In the genomic region with DNA sequence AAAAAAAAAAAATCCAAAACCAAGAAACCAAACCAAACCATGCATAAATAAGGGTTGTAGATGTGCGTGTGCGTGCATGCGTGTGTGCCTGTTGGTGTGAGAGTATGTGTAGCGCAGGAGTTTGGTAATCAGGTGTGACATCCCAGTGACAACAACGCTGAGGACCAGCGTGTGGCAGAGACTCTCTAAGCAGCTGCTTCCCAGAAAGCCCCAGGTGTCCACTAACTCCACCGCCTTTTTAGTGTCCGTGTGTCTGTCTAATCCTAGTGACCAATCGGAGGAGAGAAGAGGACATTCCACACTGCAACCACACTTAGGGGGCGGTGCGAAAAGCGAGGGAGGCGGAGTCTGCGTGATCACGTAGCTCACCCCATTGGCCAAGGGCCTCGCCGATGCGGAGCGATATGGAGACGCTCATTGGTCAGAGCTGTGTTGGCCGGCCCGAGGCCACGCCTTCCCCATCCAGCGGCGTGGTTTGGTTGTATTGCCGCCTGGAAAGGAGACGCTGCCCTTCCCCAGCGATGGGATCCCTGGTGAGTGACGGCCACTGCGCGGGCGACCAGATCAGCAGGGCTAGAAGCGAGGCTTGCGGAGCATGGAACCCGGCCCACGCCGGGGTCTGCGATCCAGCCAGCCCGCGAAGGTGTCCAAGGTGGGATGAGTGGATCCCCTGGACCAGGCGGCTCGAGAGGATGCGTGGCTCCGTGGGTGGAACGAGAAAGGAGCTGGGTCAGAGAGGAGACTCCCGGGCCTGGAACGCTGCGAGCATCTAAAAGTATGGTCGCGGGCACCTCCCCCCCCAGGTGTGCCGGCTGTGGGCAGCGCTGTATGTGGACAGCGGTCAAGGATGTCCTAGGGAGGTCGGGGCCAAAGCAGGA, we compare ENCODE assay signal across 7 mouse cellular contexts. TPM values are rescaled to one million over a fixed set of nuclear protein-coding genes. Genes with fewer than 3 reads are reported as not detected.
DNase-seq lines count a peak whose midpoint lies in the region; ATAC-seq lines count a peak whose summit lies in the region.

A gene (plus strand): TSS at position 461 of the 878 bp plus-strand sequence.

- H3K4me2 ChIP-seq in intestine, embryonic 16.5 days (ENCODE audit: low read depth, low read length), result peak within 1 kb of the TSS; percentile 86
- H3K4me2 ChIP-seq in midbrain, embryonic 11.5 days, result peak within 1 kb of the TSS; percentile 79

- peaks cover 17% of the 10 kb centered on the region for H3K4me1 ChIP-seq in intestine, embryonic 16.5 days (ENCODE audit: control insufficient read depth, insufficient read depth, low read length)
- peaks cover 9% of the 10 kb centered on the region for H3K4me1 ChIP-seq in midbrain, embryonic 11.5 days (ENCODE audit: control insufficient read depth, insufficient read depth, low read length)

- peak; percentile 100 for DNase-seq in adrenal gland, adult 8-10 months
- peak; percentile 99 for DNase-seq in embryo, embryonic 9.5 days (ENCODE audit: extremely low spot score)
- peak; percentile 93 to 98 for DNase-seq in gastrocnemius, postnatal 4 days (ENCODE audit: low spot score in 2 of 2)
- peak; percentile 98 to 99 for DNase-seq in left cerebral cortex, postnatal 36 days (ENCODE audit: low spot score in 2 of 2)
- peak; percentile 100 for DNase-seq in midbrain, embryonic 11.5 days (ENCODE audit: low spot score, missing footprints)
- peak; percentile 98 for DNase-seq in skeletal muscle tissue, adult 2 months (ENCODE audit: low read depth, low spot score)

- ATAC-seq in intestine, embryonic 16.5 days, result peak; percentile 98
- peak; percentile 99 for ATAC-seq in midbrain, embryonic 11.5 days (ENCODE audit: low FRiP score)

- intact Hi-C loops in left cerebral cortex, postnatal 36 days (cut with DNase I), result no loop called here

- H3K9ac ChIP-seq in intestine, embryonic 16.5 days (ENCODE audit: low read depth, low read length), result peak within 1 kb of the TSS; percentile 83
- H3K9ac ChIP-seq in midbrain, embryonic 11.5 days (ENCODE audit: low read length), result peak within 1 kb of the TSS; percentile 90

- peaks cover 6% of the 10 kb centered on the region; the same call in 1 of the 2 replicates for H3K36me3 ChIP-seq in intestine, embryonic 16.5 days (ENCODE audit: control insufficient read depth, insufficient read depth, low read length)
- peaks cover 10% of the 10 kb centered on the region; the same call in 1 of the 2 replicates for H3K36me3 ChIP-seq in midbrain, embryonic 11.5 days (ENCODE audit: control insufficient read depth, insufficient read depth, low read length)

- H3K27ac ChIP-seq in intestine, embryonic 16.5 days (ENCODE audit: low read length), result peak within 1 kb of the TSS; percentile 78
- H3K27ac ChIP-seq in midbrain, embryonic 11.5 days (ENCODE audit: low read depth, low read length), result peak within 1 kb of the TSS; percentile 57; the same call in 1 of the 2 replicates

- WGBS in intestine, embryonic 16.5 days, result under 1% methylated on average over 54 of the region's 54 CpGs
- WGBS in midbrain, embryonic 11.5 days, result under 1% methylated on average over 54 of the region's 54 CpGs

- no peaks in the 10 kb centered on the region for H3K9me3 ChIP-seq in intestine, embryonic 16.5 days (ENCODE audit: control insufficient read depth, low read length)
- H3K9me3 ChIP-seq in midbrain, embryonic 11.5 days (ENCODE audit: control insufficient read depth, low read length), result no peaks in the 10 kb centered on the region

- peak within 1 kb of the TSS; percentile 94 for H3K4me3 ChIP-seq in intestine, embryonic 16.5 days (ENCODE audit: low read length)
- peak within 1 kb of the TSS; percentile 94 for H3K4me3 ChIP-seq in midbrain, embryonic 11.5 days (ENCODE audit: low read depth, low read length)

- H3K27me3 ChIP-seq in intestine, embryonic 16.5 days (replicated peaks; ENCODE audit: control insufficient read depth, insufficient read depth, low read length), result no peaks in the 10 kb centered on the region
- H3K27me3 ChIP-seq in midbrain, embryonic 11.5 days (ENCODE audit: control insufficient read depth, insufficient read depth, low read length), result no peaks in the 10 kb centered on the region

RNA-seq across cellular contexts. Expression of the gene that starts here (rescaled TPM):
- total RNA-seq in adrenal gland, adult 8-10 months (2022), result 100 to 1,000 TPM in 1 of 4 experiments, 10 to 100 TPM in 3; 80.6 to 104 (median 91.1) TPM
- total RNA-seq in gastrocnemius, postnatal 4 days (2021), result 10 to 100 TPM; 33.2 to 37.5 TPM
- polyA plus RNA-seq in intestine, embryonic 16.5 days (2015; fragmentation: Nextera tagmentation; extraction: Ambion mirVana), result 23.1 and 24.7 TPM in 2 replicates
- 100 to 1,000 TPM; 106 to 124 TPM for total RNA-seq in left cerebral cortex, postnatal 36 days (2021)
- polyA plus RNA-seq in midbrain, embryonic 11.5 days (2014; fragmentation: Nextera tagmentation; extraction: Ambion mirVana), result 16.6 TPM in 2 replicates

Comparison
In these comparisons a context has a peak if more than half of its experiments do, and no peak if none do; other contexts are left out.
1. Peak in every context shown above with its lines: DNase-seq, ATAC-seq, H3K4me3 ChIP-seq and H3K27ac ChIP-seq.